1 mouse cellular context compared by ENCODE assay signal in genomic region chr11:75462253-75462783, GRCm38 (mm10).
A peak's percentile ranks its signal among the peaks of the same experiment; 100 is the strongest.
TF ChIP-seq lines count a peak whose summit lies in the region.

No protein-coding gene starts in this region.

TF ChIP-seq in CH12.LX, 34 proteins besides CTCF, POLR2A, EP300 and RAD21 (continued from another document):
- TF ChIP-seq MEF2A (IDR thresholded peaks at IDR 0.05; ENCODE audit: borderline replicate concordance, low read depth, low read length) (0 out of 2 replicates have a peak, but pooled peaks have one; percentile 14), UBTF (IDR thresholded peaks at IDR 0.05; ENCODE audit: low read depth, low read length) (no peak), RCOR1 (conservative IDR thresholded peaks at IDR 0.05; ENCODE audit: low read depth, low read length) (no peak), MXI1 (IDR thresholded peaks at IDR 0.05; ENCODE audit: low read depth, low read length) (no peak), JUN (IDR thresholded peaks at IDR 0.05; ENCODE audit: insufficient read depth, low read depth, low read length) (no peak), TCF12 (IDR thresholded peaks at IDR 0.05; ENCODE audit: low read depth, low read length) (0 out of 2 replicates have a peak, but pooled peaks have one; percentile 18), BHLHE40 (IDR thresholded peaks at IDR 0.05; ENCODE audit: low read depth, low read length) (no peak), POLR2AphosphoS2 (IDR thresholded peaks at IDR 0.05; ENCODE audit: low read depth, low read length) (no peak)
